Mouse (Mus musculus): ENCODE measurements at regions not wholly inside any gene's neighbourhood (a gene's known extent, or its start where the extent isn't known, plus 50 kb on each side); places are given as distances from the start of the nearest gene placed in this dataset.
A peak's percentile ranks its signal among the peaks of the same experiment; 100 is the strongest.

- peak; percentile 25 for DNase-seq
Observed at GRCm38 (mm10) chr2:142560896-142561500, 340.3 kb downstream of the Kif16b start.

GRCm38 (mm10) chr2:142560400-142560799 is 340.9 kb downstream of the Kif16b start:
- no peak for DNase-seq

- DNase-seq, result no peak
Observed at GRCm38 (mm10) chr2:142559946-142560345, 341.4 kb downstream of the Kif16b start.

GRCm38 (mm10) chr2:142554851-142555250 is 346.5 kb downstream of the Kif16b start:
- peak; percentile 53 for DNase-seq

- no peak for DNase-seq
Observed at GRCm38 (mm10) chr2:142551690-142552089, 349.6 kb downstream of the Kif16b start.

- DNase-seq, result no peak
Observed at GRCm38 (mm10) chr2:142548766-142549165, 352.6 kb downstream of the Kif16b start.

- peak; percentile 11 for DNase-seq
Observed at GRCm38 (mm10) chr2:142544937-142545336, 356.4 kb downstream of the Kif16b start.

- no peak for DNase-seq
Observed at GRCm38 (mm10) chr2:142539980-142540379, 361.4 kb downstream of the Kif16b start.

GRCm38 (mm10) chr2:142533555-142533954 is 367.8 kb downstream of the Kif16b start:
- no peak for DNase-seq

- no peak for DNase-seq
Observed at GRCm38 (mm10) chr2:142522471-142522870, 378.9 kb downstream of the Kif16b start.

GRCm38 (mm10) chr2:142517731-142518130 is 383.6 kb downstream of the Kif16b start:
- no peak for DNase-seq

- no peak for DNase-seq
Observed at GRCm38 (mm10) chr2:142505216-142505615, 396.1 kb downstream of the Kif16b start.
